8 mouse cellular contexts compared by ENCODE assay signal in the genomic region with DNA sequence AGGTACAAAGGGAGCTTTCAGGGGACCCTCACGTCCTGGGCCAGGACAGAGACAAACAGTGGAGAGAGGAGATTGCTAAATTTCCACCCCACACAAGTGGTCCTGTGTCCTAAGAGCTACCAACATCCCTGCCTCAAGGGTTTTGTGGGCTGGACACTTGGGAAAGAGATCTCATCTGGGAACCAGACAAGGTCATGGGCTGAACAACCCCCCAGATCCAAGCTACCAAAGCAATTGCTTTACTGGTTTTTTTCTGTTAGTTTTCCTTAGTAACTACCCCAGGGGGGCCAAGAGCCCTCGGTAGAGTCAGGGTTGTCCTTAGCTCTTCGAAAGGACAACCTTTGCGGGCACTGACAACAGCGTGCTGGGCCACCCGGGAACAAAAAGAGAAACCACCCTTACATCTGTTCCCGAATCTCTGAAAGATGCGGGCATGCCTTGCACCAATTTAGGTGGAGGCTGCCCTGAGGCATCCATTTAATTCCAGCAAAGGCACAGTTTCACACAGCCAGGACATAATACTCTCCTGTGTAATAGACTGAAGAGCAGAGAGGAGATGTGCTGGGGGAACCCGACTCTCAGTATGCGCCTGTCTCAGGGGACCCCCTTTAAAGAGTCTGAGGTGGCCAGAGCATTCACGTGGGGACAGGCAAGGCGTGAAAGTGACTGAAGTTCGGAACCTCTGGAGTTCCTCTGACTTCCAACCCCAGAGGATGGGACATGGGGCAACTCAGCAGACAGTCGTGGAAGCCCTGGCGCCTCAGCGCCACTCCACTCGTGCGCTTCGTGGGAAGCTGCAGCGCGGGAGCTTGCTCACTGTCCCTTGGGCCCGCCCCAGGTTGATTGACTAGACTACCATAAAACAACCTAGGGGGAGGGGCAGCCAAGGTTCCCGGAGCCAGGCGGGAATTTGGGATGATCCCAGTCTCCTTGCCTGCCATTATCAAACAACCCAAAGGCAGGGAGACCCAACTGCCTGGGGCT. TPM values are rescaled to one million over a fixed set of nuclear protein-coding genes. Genes with fewer than 3 reads are reported as not detected.
DNase-seq lines count a peak whose midpoint lies in the region; ATAC-seq lines count a peak whose summit lies in the region.

No protein-coding gene starts in this region.

- peaks cover 27% of the 10 kb centered on the region for H3K4me1 ChIP-seq in hindbrain, embryonic 10.5 days (replicated peaks)
- peaks cover 18% of the 10 kb centered on the region for H3K4me1 ChIP-seq in neural tube, embryonic 12.5 days

- H3K9me3 ChIP-seq in hindbrain, embryonic 10.5 days = no peaks in the 10 kb centered on the region
- no peaks in the 10 kb centered on the region for H3K9me3 ChIP-seq in neural tube, embryonic 12.5 days

- peaks cover 51% of the 10 kb centered on the region for H3K27me3 ChIP-seq in hindbrain, embryonic 10.5 days (ENCODE audit: insufficient read depth, poor library complexity, severe bottlenecking)
- peaks cover 34% of the 10 kb centered on the region for H3K27me3 ChIP-seq in neural tube, embryonic 12.5 days (replicated peaks)

- ATAC-seq in neural tube, embryonic 12.5 days (ENCODE audit: low FRiP score, low read depth) = peak; percentile 41

- DNase-seq in adrenal gland, adult (ENCODE audit: inconsistent age in 2 of 2, low spot score in 1 of 2) = peak; percentile 13 to 52
- DNase-seq in adrenal gland, postnatal 4 days (ENCODE audit: low spot score in 2 of 2) = no peak
- DNase-seq in testis, postnatal 10 days (ENCODE audit: low spot score) = peak; percentile 47
- no peak for DNase-seq in testis, postnatal 14 days (ENCODE audit: low spot score)
- peak; percentile 56 for DNase-seq in hindbrain, embryonic 10.5 days (ENCODE audit: low spot score)
- peak; percentile 13 for DNase-seq in left cerebral cortex, postnatal 4 days
- no peak for DNase-seq in spleen, adult 12 weeks (ENCODE audit: low spot score)

- WGBS in hindbrain, embryonic 10.5 days = under 1% methylated on average over 24 of the region's 24 CpGs
- WGBS in neural tube, embryonic 12.5 days = 1% methylated on average over 24 of the region's 24 CpGs

- intact Hi-C loops in left cerebral cortex, postnatal 4 days (cut with DNase I) = loop anchor here (1.0 to 10.0 kb wide), 4 partner anchors 268 to 1051 kb away; no protein-coding TSS in a partner anchor

- H3K9ac ChIP-seq in neural tube, embryonic 12.5 days = no peak overlapping the region

- peak overlapping the region; percentile 75 for H3K4me3 ChIP-seq in hindbrain, embryonic 10.5 days
- peak overlapping the region; percentile 56 for H3K4me3 ChIP-seq in neural tube, embryonic 12.5 days

- H3K4me2 ChIP-seq in neural tube, embryonic 12.5 days (replicated peaks) = peak overlapping the region; percentile 97

- no peaks in the 10 kb centered on the region for H3K36me3 ChIP-seq in hindbrain, embryonic 10.5 days
- no peaks in the 10 kb centered on the region for H3K36me3 ChIP-seq in neural tube, embryonic 12.5 days

- H3K27ac ChIP-seq in hindbrain, embryonic 10.5 days = peak overlapping the region; percentile 53
- no peak overlapping the region for H3K27ac ChIP-seq in neural tube, embryonic 12.5 days

RNA-seq across cellular contexts. Expression of gene Rspo3, which starts 1.5 kb away (rescaled TPM):
- total RNA-seq in adrenal gland, postnatal 4 days (2021) = 10 to 100 TPM; 13.0 to 13.2 TPM
- 4.6 and 10.5 TPM in 2 replicates for polyA plus RNA-seq in hindbrain, embryonic 10.5 days (2016; fragmentation: Nextera tagmentation; extraction: Ambion mirVana)
- total RNA-seq in left cerebral cortex, postnatal 4 days (2021) = 1 to 10 TPM; 5.2 to 6.0 TPM
- 4.4 and 4.7 TPM in 2 replicates for polyA plus RNA-seq in neural tube, embryonic 12.5 days (2016; fragmentation: Nextera tagmentation; extraction: Ambion mirVana)

Comparison
In these comparisons a context has a peak if more than half of its experiments do, and no peak if none do; other contexts are left out.
1. DNase-seq: peak in adrenal gland, adult (2 of 2), testis, postnatal 10 days (single experiment), hindbrain, embryonic 10.5 days (single experiment) and left cerebral cortex, postnatal 4 days (single experiment); none in adrenal gland, postnatal 4 days (0 of 2), testis, postnatal 14 days (single experiment) and spleen, adult 12 weeks (single experiment).